Mouse (Mus musculus): ENCODE results near the gene Chpf2. TPM values are rescaled to one million over a fixed set of nuclear protein-coding genes. Genes with fewer than 3 reads are reported as not detected.
A peak's percentile ranks its signal among the peaks of the same experiment; 100 is the strongest.

Chpf2 gene
- polyA plus RNA-seq, 1 experiment from 2014 or later = 11.8 TPM

- DNase-seq = no peak
- Histone ChIP-seq H3K36me3 (no peaks in the 10 kb centered on the region), H3K9ac (no peak overlapping the region), H3K4me1 (replicated peaks) (peaks cover 44% of the 10 kb centered on the region), H3K27me3 (peaks cover 92% of the 10 kb centered on the region), H3K4me2 (no peak overlapping the region), H3K9me3 (replicated peaks) (no peaks in the 10 kb centered on the region), H3K27ac (no peak overlapping the region), H3K4me3 (replicated peaks) (no peak overlapping the region)
- 48% methylated on average over 2 of the region's 2 CpGs for WGBS (ENCODE audit: insufficient replicate concordance)
- ATAC-seq (ENCODE audit: low read depth) = no peak
Observed at GRCm38 (mm10) chr5:24600236-24600635, 13.7 kb downstream of the Chpf2 start.

GRCm38 (mm10) chr5:24601071-24601835 is 14.7 kb downstream of the Chpf2 start:
- Histone ChIP-seq H3K27ac (no peak overlapping the region), H3K27me3 (peaks cover 97% of the 10 kb centered on the region), H3K36me3 (no peaks in the 10 kb centered on the region), H3K4me1 (replicated peaks) (peaks cover 52% of the 10 kb centered on the region), H3K9ac (peak overlapping the region; percentile 50; the same call in 1 of the 2 replicates), H3K4me2 (peak overlapping the region; percentile 63), H3K4me3 (replicated peaks) (peak overlapping the region; percentile 49), H3K9me3 (replicated peaks) (no peaks in the 10 kb centered on the region)
- DNase-seq (no peak), ATAC-seq (ENCODE audit: low read depth) (no peak)
- 2% methylated on average over 33 of the region's 33 CpGs for WGBS (ENCODE audit: insufficient replicate concordance)

- H3K9ac ChIP-seq = peak overlapping the region; percentile 50
- H3K36me3 ChIP-seq = no peaks in the 10 kb centered on the region
- peak overlapping the region; percentile 49 for H3K4me3 ChIP-seq (replicated peaks)
- no peaks in the 10 kb centered on the region for H3K9me3 ChIP-seq (replicated peaks)
- under 1% methylated on average over 73 of the region's 73 CpGs for WGBS (ENCODE audit: insufficient replicate concordance)
- H3K4me2 ChIP-seq = peak overlapping the region; percentile 63
- peak overlapping the region; percentile 63 for H3K27ac ChIP-seq
- peaks cover 49% of the 10 kb centered on the region for H3K4me1 ChIP-seq (replicated peaks)
- H3K27me3 ChIP-seq = peaks cover 97% of the 10 kb centered on the region
- no peak for ATAC-seq (ENCODE audit: low read depth)
- no peak for DNase-seq
Observed at GRCm38 (mm10) chr5:24601911-24602750, 15.6 kb downstream of the Chpf2 start.

GRCm38 (mm10) chr5:24602751-24603343 is 16.3 kb downstream of the Chpf2 start:
- Histone ChIP-seq H3K4me2 (peak overlapping the region; percentile 63), H3K36me3 (no peaks in the 10 kb centered on the region), H3K4me1 (replicated peaks) (peaks cover 49% of the 10 kb centered on the region), H3K27me3 (peaks cover 100% of the 10 kb centered on the region), H3K9me3 (replicated peaks) (no peaks in the 10 kb centered on the region), H3K27ac (peak overlapping the region; percentile 63; the same call in 1 of the 2 replicates), H3K9ac (0 out of 2 replicates have a peak overlapping the region, but pooled peaks have one; percentile 50), H3K4me3 (replicated peaks) (peak overlapping the region; percentile 49)
- DNase-seq = no peak
- 5% methylated on average over 16 of the region's 16 CpGs for WGBS (ENCODE audit: insufficient replicate concordance)
- ATAC-seq (ENCODE audit: low read depth) = peak; percentile 43

GRCm38 (mm10) chr5:24603431-24604010 is 17.0 kb downstream of the Chpf2 start:
- ATAC-seq (ENCODE audit: low read depth) (no peak), DNase-seq (no peak)
- Histone ChIP-seq H3K4me2 (0 out of 2 replicates have a peak overlapping the region, but pooled peaks have one; percentile 63), H3K9ac (no peak overlapping the region), H3K4me1 (replicated peaks) (peaks cover 44% of the 10 kb centered on the region), H3K4me3 (replicated peaks) (no peak overlapping the region), H3K27me3 (peaks cover 100% of the 10 kb centered on the region), H3K9me3 (replicated peaks) (no peaks in the 10 kb centered on the region), H3K27ac (no peak overlapping the region), H3K36me3 (no peaks in the 10 kb centered on the region)
- WGBS (ENCODE audit: insufficient replicate concordance) = 51% methylated on average over 8 of the region's 8 CpGs

GRCm38 (mm10) chr5:24604080-24604655 is 17.6 kb downstream of the Chpf2 start:
- peak overlapping the region; percentile 29; the same call in 1 of the 2 replicates for H3K27ac ChIP-seq
- no peaks in the 10 kb centered on the region for H3K9me3 ChIP-seq (replicated peaks)
- H3K36me3 ChIP-seq = no peaks in the 10 kb centered on the region
- no peak for ATAC-seq (ENCODE audit: low read depth)
- H3K27me3 ChIP-seq = peaks cover 100% of the 10 kb centered on the region
- H3K4me1 ChIP-seq (replicated peaks) = peaks cover 38% of the 10 kb centered on the region
- peak overlapping the region; percentile 49 for H3K4me3 ChIP-seq (replicated peaks)
- DNase-seq = no peak
- peak overlapping the region; percentile 38 for H3K9ac ChIP-seq
- 28% methylated on average over 12 of the region's 12 CpGs for WGBS (ENCODE audit: insufficient replicate concordance)
- peak overlapping the region; percentile 52 for H3K4me2 ChIP-seq

- Histone ChIP-seq H3K4me2 (peak overlapping the region; percentile 52), H3K36me3 (no peaks in the 10 kb centered on the region), H3K9me3 (replicated peaks) (no peaks in the 10 kb centered on the region), H3K27me3 (peaks cover 100% of the 10 kb centered on the region), H3K9ac (peak overlapping the region; percentile 38), H3K4me3 (replicated peaks) (peak overlapping the region; percentile 49), H3K27ac (peak overlapping the region; percentile 29; the same call in 1 of the 2 replicates), H3K4me1 (replicated peaks) (peaks cover 38% of the 10 kb centered on the region)
- WGBS (ENCODE audit: insufficient replicate concordance) = 2% methylated on average over 46 of the region's 46 CpGs
- ATAC-seq (ENCODE audit: low read depth) (peak; percentile 48), DNase-seq (no peak)
Observed at GRCm38 (mm10) chr5:24604656-24605100, 18.1 kb downstream of the Chpf2 start.

- no peak for ATAC-seq (ENCODE audit: low read depth)
- H3K27me3 ChIP-seq = peaks cover 96% of the 10 kb centered on the region
Observed at GRCm38 (mm10) chr5:24605321-24605979, 18.9 kb downstream of the Chpf2 start.

GRCm38 (mm10) chr5:24605980-24606665 is 19.6 kb downstream of the Chpf2 start:
- DNase-seq (no peak), ATAC-seq (ENCODE audit: low read depth) (no peak)
- H3K4me1 ChIP-seq (replicated peaks) = peaks cover 38% of the 10 kb centered on the region
- 46% methylated on average over 14 of the region's 14 CpGs for WGBS (ENCODE audit: insufficient replicate concordance)
- H3K4me2 ChIP-seq = no peak overlapping the region
- H3K27ac ChIP-seq = no peak overlapping the region
- H3K9ac ChIP-seq = no peak overlapping the region
- H3K27me3 ChIP-seq = peaks cover 89% of the 10 kb centered on the region
- H3K36me3 ChIP-seq = no peaks in the 10 kb centered on the region
- no peak overlapping the region for H3K4me3 ChIP-seq (replicated peaks)
- H3K9me3 ChIP-seq (replicated peaks) = no peaks in the 10 kb centered on the region

More at GRCm38 (mm10) chr5:24605321-24605979, 18.9 kb downstream of the Chpf2 start:
- no peaks in the 10 kb centered on the region for H3K36me3 ChIP-seq
- H3K27ac ChIP-seq = no peak overlapping the region
- H3K4me3 ChIP-seq (replicated peaks) = peak overlapping the region; percentile 49
- no peak for DNase-seq
- peak overlapping the region; percentile 22; the same call in 1 of the 2 replicates for H3K9ac ChIP-seq
- peaks cover 38% of the 10 kb centered on the region for H3K4me1 ChIP-seq (replicated peaks)
- peak overlapping the region; percentile 52 for H3K4me2 ChIP-seq
- no peaks in the 10 kb centered on the region for H3K9me3 ChIP-seq (replicated peaks)
- WGBS (ENCODE audit: insufficient replicate concordance) = 28% methylated on average over 6 of the region's 6 CpGs

- Histone ChIP-seq H3K27ac (no peak overlapping the region), H3K27me3 (peaks cover 63% of the 10 kb centered on the region), H3K9me3 (replicated peaks) (no peaks in the 10 kb centered on the region), H3K4me2 (no peak overlapping the region), H3K9ac (no peak overlapping the region), H3K4me1 (replicated peaks) (peaks cover 12% of the 10 kb centered on the region), H3K4me3 (replicated peaks) (no peak overlapping the region), H3K36me3 (no peaks in the 10 kb centered on the region)
- ATAC-seq (ENCODE audit: low read depth) (no peak), DNase-seq (no peak)
- 8% methylated on average over 5 of the region's 5 CpGs for WGBS (ENCODE audit: insufficient replicate concordance)
Observed at GRCm38 (mm10) chr5:24609388-24609787, 22.8 kb downstream of the Chpf2 start.
